Mouse (Mus musculus): Measurements from ENCODE around the gene Mcu. TPM values are rescaled to one million over a fixed set of nuclear protein-coding genes. Genes with fewer than 3 reads are reported as not detected.

The Mcu gene
- polyA plus RNA-seq, 1 experiment from 2014 or later: 53.4 TPM

DNA sequence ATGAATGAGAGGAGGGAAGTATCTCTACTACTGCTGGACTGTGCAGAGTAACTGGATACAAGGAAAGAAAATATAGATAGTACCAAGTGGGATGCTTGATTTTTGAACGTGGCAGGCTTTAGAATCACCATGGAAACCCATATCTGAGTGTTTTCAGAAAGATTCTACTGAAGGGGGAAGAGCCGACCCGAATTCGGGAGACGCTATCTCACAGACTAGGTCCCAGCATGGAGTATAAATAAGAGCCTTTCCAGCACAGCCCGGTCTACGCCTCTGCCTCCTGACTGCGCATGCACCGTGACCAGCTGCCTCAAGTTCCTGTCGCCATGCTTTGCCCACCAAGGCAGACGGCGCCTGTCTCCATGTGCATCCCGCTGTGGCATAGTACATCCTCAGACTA lies 49.5 kb downstream of the Mcu start:
- no peaks in the 10 kb centered on the region for H3K9me3 ChIP-seq
- H3K9ac ChIP-seq: no peak overlapping the region
- H3K36me3 ChIP-seq: no peaks in the 10 kb centered on the region
- no peak overlapping the region for H3K4me2 ChIP-seq
- ATAC-seq (ENCODE audit: insufficient number of reproducible peaks, low FRiP score, low TSS enrichment, low read depth): no peak
- peak overlapping the region; percentile 22; the same call in 1 of the 2 replicates for H3K27ac ChIP-seq
- H3K4me1 ChIP-seq: peaks cover 46% of the 10 kb centered on the region
- 90% methylated on average over 13 of the region's 13 CpGs for WGBS
- no peaks in the 10 kb centered on the region for H3K27me3 ChIP-seq
- H3K4me3 ChIP-seq: no peak overlapping the region

DNA sequence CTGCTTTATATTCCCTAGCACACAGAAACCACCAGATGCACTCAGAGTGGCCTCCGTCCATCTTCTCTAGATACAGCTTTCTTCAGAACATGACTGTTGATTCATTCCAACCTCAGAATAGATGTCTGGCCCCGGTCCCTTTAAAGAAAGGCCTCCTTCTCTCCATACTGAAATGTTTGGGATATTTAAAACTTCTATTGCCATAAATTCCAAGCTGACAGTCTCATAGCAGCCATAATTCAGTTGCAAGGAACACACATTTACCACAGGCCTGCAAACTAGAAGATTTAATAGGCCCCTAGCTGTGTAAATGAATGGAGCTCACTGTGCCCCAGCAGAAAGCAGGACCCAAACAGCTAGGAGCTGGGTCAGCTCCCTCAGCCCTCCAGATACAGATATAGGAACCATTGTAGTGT lies 50.5 kb downstream of the Mcu start:
- no peaks in the 10 kb centered on the region for H3K27me3 ChIP-seq
- H3K27ac ChIP-seq: peak overlapping the region; percentile 73
- H3K9ac ChIP-seq: no peak overlapping the region
- peak; percentile 49 for ATAC-seq (ENCODE audit: insufficient number of reproducible peaks, low FRiP score, low TSS enrichment, low read depth)
- 30% methylated on average over 2 of the region's 2 CpGs for WGBS
- H3K4me3 ChIP-seq: no peak overlapping the region
- no peak overlapping the region for H3K4me2 ChIP-seq
- peaks cover 45% of the 10 kb centered on the region for H3K4me1 ChIP-seq
- H3K9me3 ChIP-seq: no peaks in the 10 kb centered on the region
- H3K36me3 ChIP-seq: no peaks in the 10 kb centered on the region

DNA sequence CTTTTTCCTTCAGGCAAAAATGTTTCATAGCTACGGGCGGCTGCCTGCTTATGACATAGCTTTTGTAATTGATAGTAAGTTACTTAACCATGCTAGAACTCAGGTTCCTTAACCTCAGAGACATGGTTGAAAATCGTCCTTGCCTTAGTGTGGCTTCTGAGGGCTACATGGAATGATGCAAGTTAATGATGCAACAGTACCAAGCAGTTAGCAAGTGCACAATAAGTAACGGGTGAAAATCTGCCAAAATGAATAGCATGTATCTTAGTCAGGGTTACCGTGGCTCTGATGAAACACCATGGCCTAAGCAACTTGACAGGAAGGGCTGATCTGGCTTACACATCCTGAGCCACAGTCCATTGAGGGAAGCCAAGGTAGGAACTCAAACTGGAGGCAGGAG lies 51.9 kb downstream of the Mcu start:
- ATAC-seq (ENCODE audit: insufficient number of reproducible peaks, low FRiP score, low TSS enrichment, low read depth): no peak

DNA sequence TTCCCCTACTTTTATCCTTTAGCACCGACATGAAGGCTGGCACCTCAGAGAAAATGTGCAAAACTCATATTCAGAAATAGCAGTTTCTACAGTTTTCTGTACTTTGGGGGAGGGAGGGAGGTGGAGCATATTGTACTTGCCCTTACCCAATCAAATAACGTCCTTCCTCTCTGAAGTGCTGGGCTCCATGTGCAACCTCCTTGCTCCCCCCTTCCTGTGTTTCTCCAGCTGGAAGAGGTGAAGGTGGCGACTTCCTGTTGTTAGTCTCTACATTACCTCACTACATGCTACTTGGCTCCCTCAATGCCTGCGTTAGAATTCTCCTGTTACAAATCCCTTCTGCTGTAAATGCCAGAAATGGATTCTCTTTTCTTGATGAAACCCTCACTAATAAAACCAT lies 54.0 kb downstream of the Mcu start:
- H3K9ac ChIP-seq: no peak overlapping the region
- no peaks in the 10 kb centered on the region for H3K36me3 ChIP-seq
- H3K9me3 ChIP-seq: no peaks in the 10 kb centered on the region
- H3K27ac ChIP-seq: peak overlapping the region; percentile 54; the same call in 1 of the 2 replicates
- peak; percentile 66 for ATAC-seq (ENCODE audit: insufficient number of reproducible peaks, low FRiP score, low TSS enrichment, low read depth)
- peaks cover 36% of the 10 kb centered on the region for H3K4me1 ChIP-seq
- 38% methylated on average over 4 of the region's 4 CpGs for WGBS
- H3K27me3 ChIP-seq: no peaks in the 10 kb centered on the region
- no peak overlapping the region for H3K4me2 ChIP-seq
- no peak overlapping the region for H3K4me3 ChIP-seq

More for the DNA sequence above, 51.9 kb downstream of the Mcu start:
- no peaks in the 10 kb centered on the region for H3K36me3 ChIP-seq
- WGBS: 68% methylated on average over 5 of the region's 5 CpGs
- no peak overlapping the region for H3K4me2 ChIP-seq
- no peak overlapping the region for H3K27ac ChIP-seq
- H3K4me3 ChIP-seq: no peak overlapping the region
- peaks cover 43% of the 10 kb centered on the region for H3K4me1 ChIP-seq
- H3K9ac ChIP-seq: no peak overlapping the region
- H3K9me3 ChIP-seq: no peaks in the 10 kb centered on the region
- no peaks in the 10 kb centered on the region for H3K27me3 ChIP-seq

DNA sequence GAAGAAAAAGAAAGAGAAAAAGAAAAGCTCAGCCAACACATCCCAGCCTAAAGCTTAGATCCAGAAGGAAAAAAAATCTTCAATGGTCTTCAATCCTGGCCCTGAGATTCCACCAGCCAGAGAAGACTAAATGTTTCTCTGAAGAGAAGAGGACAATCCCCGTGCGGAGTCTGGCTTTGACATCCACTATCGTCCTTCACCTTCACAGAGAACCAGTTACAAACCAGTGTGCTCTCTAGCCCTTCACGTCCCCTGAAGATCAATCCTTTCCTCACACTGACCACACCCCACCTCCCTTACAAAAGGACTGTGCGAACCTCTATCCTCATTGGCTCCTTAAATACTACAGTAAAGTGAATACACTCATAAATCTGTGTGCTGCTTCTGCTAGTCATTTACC lies 56.4 kb downstream of the Mcu start:
- Histone ChIP-seq H3K4me2 (no peak overlapping the region), H3K9me3 (no peaks in the 10 kb centered on the region), H3K27ac (no peak overlapping the region), H3K9ac (no peak overlapping the region), H3K27me3 (no peaks in the 10 kb centered on the region), H3K4me1 (peaks cover 20% of the 10 kb centered on the region), H3K36me3 (no peaks in the 10 kb centered on the region), H3K4me3 (no peak overlapping the region)
- 92% methylated on average over 5 of the region's 5 CpGs for WGBS
- ATAC-seq (ENCODE audit: insufficient number of reproducible peaks, low FRiP score, low TSS enrichment, low read depth): no peak

DNA sequence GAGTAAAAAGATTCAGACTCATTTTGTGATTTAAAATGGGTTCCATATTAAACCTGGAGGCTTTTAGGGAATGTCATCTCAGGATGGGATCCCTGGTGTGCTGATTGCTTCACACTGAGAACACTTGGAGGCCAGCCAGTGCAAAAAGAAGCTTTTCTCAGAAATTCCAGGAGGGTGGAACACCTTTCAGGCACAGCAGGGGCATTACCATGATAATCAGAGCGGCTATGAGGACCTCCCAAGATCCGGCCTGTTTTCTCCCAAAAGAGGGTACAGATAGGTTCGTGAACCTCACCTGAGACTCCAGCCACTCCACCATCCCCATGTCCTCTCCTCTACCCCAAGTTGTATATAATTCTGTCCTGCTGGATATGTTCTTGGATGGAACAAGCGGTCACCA lies 57.9 kb downstream of the Mcu start:
- no peaks in the 10 kb centered on the region for H3K27me3 ChIP-seq
- 84% methylated on average over 4 of the region's 4 CpGs for WGBS
- H3K4me1 ChIP-seq: peaks cover 11% of the 10 kb centered on the region
- H3K4me3 ChIP-seq: no peak overlapping the region
- H3K36me3 ChIP-seq: no peaks in the 10 kb centered on the region
- H3K4me2 ChIP-seq: no peak overlapping the region
- ATAC-seq (ENCODE audit: insufficient number of reproducible peaks, low FRiP score, low TSS enrichment, low read depth): no peak
- no peaks in the 10 kb centered on the region for H3K9me3 ChIP-seq
- H3K9ac ChIP-seq: no peak overlapping the region
- no peak overlapping the region for H3K27ac ChIP-seq

DNA sequence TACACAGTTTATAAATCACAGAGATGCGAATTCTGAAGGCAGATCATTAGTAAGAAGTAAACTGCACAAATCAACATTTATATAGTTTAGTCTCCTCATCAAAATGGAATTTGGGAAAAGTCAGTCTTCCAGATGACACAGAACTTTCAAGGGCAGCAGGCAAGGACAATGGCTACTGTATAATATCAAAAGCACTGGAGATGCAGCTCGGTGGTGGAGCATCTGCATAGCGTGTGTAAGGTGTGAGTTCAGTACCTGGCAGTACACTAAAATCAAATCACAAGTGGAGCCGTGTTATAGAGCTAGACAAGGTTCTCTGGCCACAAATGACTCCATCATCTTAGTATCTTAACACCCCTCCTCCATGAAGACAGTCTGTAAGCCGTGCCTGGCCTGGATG lies 58.3 kb downstream of the Mcu start:
- Histone ChIP-seq H3K4me3 (no peak overlapping the region), H3K9ac (no peak overlapping the region), H3K9me3 (no peaks in the 10 kb centered on the region), H3K4me2 (no peak overlapping the region), H3K27ac (no peak overlapping the region), H3K36me3 (no peaks in the 10 kb centered on the region), H3K27me3 (no peaks in the 10 kb centered on the region), H3K4me1 (peaks cover 11% of the 10 kb centered on the region)
- WGBS: 87% methylated on average over 5 of the region's 5 CpGs
- no peak for ATAC-seq (ENCODE audit: insufficient number of reproducible peaks, low FRiP score, low TSS enrichment, low read depth)

DNA sequence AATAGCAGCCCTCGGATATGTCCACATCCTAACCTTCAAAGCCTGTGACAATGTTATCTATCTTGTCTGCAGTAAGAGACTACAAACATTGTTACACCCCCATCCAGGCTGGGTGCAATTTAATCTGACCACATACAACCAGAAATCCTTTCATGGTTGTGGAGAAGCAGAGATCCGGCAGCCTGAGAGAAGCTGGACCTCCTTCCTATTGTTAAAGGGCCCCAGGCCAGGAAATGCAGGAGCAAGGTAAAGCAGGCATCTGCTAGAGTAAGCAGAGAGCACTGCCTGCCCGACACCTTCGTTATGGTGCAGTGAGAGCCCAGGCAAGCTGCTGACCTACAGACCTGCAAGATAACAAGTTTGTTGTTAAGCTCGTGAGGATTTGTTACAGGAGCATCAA lies 60.0 kb downstream of the Mcu start:
- ATAC-seq (ENCODE audit: insufficient number of reproducible peaks, low FRiP score, low TSS enrichment, low read depth): no peak
- Histone ChIP-seq H3K9me3 (no peaks in the 10 kb centered on the region), H3K4me2 (no peak overlapping the region), H3K27ac (no peak overlapping the region), H3K4me3 (no peak overlapping the region), H3K4me1 (peaks cover 9% of the 10 kb centered on the region; the same call in 1 of the 2 replicates), H3K36me3 (no peaks in the 10 kb centered on the region), H3K9ac (no peak overlapping the region), H3K27me3 (no peaks in the 10 kb centered on the region)
- WGBS: 29% methylated on average over 5 of the region's 5 CpGs

DNA sequence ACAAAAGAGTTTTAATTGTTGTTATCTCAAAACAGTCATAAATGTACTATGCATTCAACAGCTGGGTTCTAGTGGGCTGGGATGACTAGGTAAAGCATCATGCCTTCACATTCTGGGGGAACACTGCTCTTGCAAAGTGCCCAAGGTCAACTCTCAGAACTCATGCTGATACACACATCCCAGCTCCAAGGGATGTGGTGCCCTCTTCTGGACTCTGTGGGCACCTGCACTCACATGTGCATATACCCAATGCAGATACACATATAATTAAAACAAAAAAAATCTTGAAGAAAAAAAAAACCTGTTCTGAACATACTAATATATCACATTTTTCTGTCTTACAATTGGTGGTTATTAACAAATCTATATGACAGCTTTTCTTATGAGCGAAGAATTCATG lies 62.2 kb downstream of the Mcu start:
- Histone ChIP-seq H3K9ac (no peak overlapping the region), H3K4me1 (peaks cover 9% of the 10 kb centered on the region; the same call in 1 of the 2 replicates), H3K36me3 (no peaks in the 10 kb centered on the region), H3K4me2 (no peak overlapping the region), H3K27me3 (no peaks in the 10 kb centered on the region), H3K27ac (no peak overlapping the region), H3K9me3 (no peaks in the 10 kb centered on the region), H3K4me3 (no peak overlapping the region)
- WGBS: 92% methylated on average over 1 of the region's 1 CpGs
- no peak for ATAC-seq (ENCODE audit: insufficient number of reproducible peaks, low FRiP score, low TSS enrichment, low read depth)

DNA sequence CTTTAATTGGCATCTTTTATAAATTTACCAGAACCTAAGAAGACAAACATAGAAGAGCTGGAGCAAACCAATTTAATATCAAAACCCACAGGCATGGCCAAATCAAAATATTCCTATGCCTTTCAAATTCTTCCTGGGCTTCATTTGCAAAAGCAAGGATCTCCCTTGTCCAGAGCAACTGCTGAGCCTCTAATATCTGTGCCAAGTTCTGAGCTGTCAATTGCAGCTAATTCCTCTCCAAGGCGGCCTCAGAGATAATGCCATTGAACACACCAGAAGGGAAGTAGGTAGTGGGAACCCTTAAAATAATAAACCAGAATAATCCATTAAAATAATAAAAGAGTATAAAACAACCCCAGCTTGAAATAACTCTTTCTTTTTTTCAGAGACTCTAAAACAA lies 64.0 kb downstream of the Mcu start:
- Histone ChIP-seq H3K4me2 (no peak overlapping the region), H3K36me3 (peaks cover 2% of the 10 kb centered on the region; the same call in 1 of the 2 replicates), H3K9me3 (no peaks in the 10 kb centered on the region), H3K4me1 (peaks cover 9% of the 10 kb centered on the region; the same call in 1 of the 2 replicates), H3K27ac (peak overlapping the region; percentile 54), H3K4me3 (no peak overlapping the region), H3K27me3 (no peaks in the 10 kb centered on the region), H3K9ac (no peak overlapping the region)
- no peak for ATAC-seq (ENCODE audit: insufficient number of reproducible peaks, low FRiP score, low TSS enrichment, low read depth)
- WGBS: 73% methylated on average over 1 of the region's 1 CpGs

DNA sequence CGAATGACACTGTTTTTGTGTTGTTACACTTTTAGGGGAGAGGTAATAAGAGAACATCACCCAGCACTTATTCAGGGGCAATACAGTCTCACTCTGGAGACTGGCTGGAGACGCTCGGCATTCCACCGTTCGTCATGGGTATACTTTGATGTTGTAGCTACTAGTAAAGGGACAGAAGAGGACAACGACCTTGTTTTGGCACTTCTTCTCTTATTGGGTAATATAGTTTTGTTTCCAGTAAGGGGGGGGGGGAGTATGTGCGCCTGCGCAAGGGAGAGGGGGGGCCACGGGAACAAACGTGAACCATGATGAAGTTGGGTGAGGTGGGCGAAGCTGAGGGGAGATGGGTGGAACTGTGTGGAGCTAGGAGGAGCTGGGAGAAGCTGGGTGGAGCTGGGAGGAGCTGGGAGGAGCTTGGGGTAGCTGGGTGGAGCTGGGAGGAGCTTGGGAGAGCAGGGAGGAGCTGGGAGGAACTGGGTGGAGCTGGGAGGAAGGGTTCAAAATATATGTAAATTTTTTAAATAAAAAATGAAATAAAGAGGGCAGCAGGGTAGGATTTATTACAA lies 67.6 kb downstream of the Mcu start:
- Histone ChIP-seq H3K4me2 (no peak overlapping the region), H3K9me3 (peaks cover 7% of the 10 kb centered on the region; the same call in 1 of the 2 replicates), H3K27me3 (no peaks in the 10 kb centered on the region), H3K36me3 (peaks cover 14% of the 10 kb centered on the region), H3K27ac (no peak overlapping the region), H3K4me1 (peaks cover 6% of the 10 kb centered on the region; the same call in 1 of the 2 replicates), H3K4me3 (no peak overlapping the region), H3K9ac (no peak overlapping the region)
- no peak for ATAC-seq (ENCODE audit: insufficient number of reproducible peaks, low FRiP score, low TSS enrichment, low read depth)
- WGBS: 72% methylated on average over 11 of the region's 11 CpGs

DNA sequence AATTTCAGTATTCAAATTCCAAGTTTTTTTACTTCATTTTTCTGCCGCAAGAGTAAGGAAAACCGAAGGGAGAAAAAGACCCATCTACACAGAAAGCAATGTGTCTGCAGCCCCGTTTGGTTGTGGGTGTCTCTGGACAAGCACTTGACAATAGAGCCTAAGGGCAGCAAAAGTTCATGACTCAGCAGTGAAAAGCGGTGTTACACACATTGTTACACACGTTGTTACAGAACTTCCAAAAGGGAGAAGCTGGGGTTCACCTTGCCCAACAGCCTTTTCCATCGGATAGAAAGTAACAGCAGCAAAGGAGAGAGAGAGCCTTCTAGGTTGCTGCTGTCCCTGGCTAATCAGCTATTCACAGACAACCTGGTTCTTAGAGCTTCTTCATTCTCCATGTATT lies 68.3 kb downstream of the Mcu start:
- Histone ChIP-seq H3K4me2 (no peak overlapping the region), H3K36me3 (peaks cover 14% of the 10 kb centered on the region), H3K4me3 (no peak overlapping the region), H3K27me3 (no peaks in the 10 kb centered on the region), H3K4me1 (peaks cover 10% of the 10 kb centered on the region; the same call in 1 of the 2 replicates), H3K9ac (no peak overlapping the region), H3K27ac (no peak overlapping the region), H3K9me3 (peaks cover 7% of the 10 kb centered on the region; the same call in 1 of the 2 replicates)
- no peak for ATAC-seq (ENCODE audit: insufficient number of reproducible peaks, low FRiP score, low TSS enrichment, low read depth)
- 73% methylated on average over 6 of the region's 6 CpGs for WGBS

DNA sequence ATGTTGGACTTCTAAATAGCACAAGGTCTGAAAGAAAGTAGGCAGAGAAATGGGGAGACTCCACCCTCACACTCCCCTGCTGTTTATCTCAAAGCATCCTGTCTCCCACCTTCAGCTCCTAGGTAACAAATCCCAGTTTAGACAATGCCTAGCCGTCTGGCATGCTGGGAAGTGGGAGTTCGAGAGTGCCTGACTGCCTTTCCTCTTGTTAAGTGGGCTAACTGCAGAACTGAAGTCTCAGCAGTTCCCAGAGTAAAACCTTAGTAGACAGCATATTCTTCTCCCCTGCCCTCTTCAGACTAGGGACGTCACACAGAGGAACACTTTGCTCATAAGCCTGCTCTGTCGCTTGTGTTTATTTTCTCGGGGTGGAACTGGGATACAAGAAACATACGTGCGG lies 69.1 kb downstream of the Mcu start:
- peaks cover 11% of the 10 kb centered on the region; the same call in 1 of the 2 replicates for H3K4me1 ChIP-seq
- H3K9me3 ChIP-seq: peaks cover 7% of the 10 kb centered on the region; the same call in 1 of the 2 replicates
- no peak for ATAC-seq (ENCODE audit: insufficient number of reproducible peaks, low FRiP score, low TSS enrichment, low read depth)
- no peak overlapping the region for H3K4me3 ChIP-seq
- no peak overlapping the region for H3K9ac ChIP-seq
- peaks cover 14% of the 10 kb centered on the region for H3K36me3 ChIP-seq
- H3K4me2 ChIP-seq: no peak overlapping the region
- H3K27me3 ChIP-seq: no peaks in the 10 kb centered on the region
- WGBS: 71% methylated on average over 7 of the region's 7 CpGs
- H3K27ac ChIP-seq: no peak overlapping the region
